Mouse (Mus musculus): ENCODE data around the gene Plxnc1. TPM values are rescaled to one million over a fixed set of nuclear protein-coding genes. Genes with fewer than 3 reads are reported as not detected.

Gene Plxnc1
- polyA plus RNA-seq, 1 experiment from 2014 or later = 3.9 TPM

DNA sequence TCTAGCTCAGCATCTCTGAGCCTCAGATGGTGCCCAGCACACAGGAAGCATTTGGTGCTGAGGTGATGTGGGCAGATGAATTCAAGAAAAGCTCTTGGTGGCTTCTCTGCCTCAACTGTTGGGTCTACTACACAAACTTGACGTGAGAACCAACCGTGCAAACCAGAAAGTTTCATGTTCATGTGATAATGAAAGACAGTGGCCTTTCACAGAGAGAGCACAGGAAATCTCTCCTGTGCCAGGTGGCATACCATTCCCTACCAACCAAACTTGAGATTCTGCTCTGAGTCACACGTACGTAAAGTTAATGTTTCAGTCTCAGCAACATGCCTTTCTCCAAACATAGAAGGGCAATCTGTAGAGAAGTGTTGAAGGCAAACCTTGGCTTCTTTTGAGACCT, 83.8 kb downstream of the Plxnc1 start:
- Histone ChIP-seq H3K27me3 (ENCODE audit: control insufficient read depth, insufficient read depth, low read length) (no peaks in the 10 kb centered on the region), H3K27ac (ENCODE audit: low read depth, low read length) (no peak overlapping the region), H3K4me1 (ENCODE audit: control insufficient read depth, insufficient read depth, low read length) (no peaks in the 10 kb centered on the region), H3K9ac (ENCODE audit: low read depth, low read length) (no peak overlapping the region), H3K36me3 (ENCODE audit: control insufficient read depth, insufficient read depth, low read length) (no peaks in the 10 kb centered on the region), H3K9me3 (ENCODE audit: control insufficient read depth, low read length) (no peaks in the 10 kb centered on the region), H3K4me3 (ENCODE audit: low read length) (no peak overlapping the region), H3K4me2 (replicated peaks; ENCODE audit: low read depth, low read length) (no peak overlapping the region)
- ATAC-seq (ENCODE audit: low FRiP score, low TSS enrichment) = no peak
- WGBS = 92% methylated on average over 4 of the region's 4 CpGs

DNA sequence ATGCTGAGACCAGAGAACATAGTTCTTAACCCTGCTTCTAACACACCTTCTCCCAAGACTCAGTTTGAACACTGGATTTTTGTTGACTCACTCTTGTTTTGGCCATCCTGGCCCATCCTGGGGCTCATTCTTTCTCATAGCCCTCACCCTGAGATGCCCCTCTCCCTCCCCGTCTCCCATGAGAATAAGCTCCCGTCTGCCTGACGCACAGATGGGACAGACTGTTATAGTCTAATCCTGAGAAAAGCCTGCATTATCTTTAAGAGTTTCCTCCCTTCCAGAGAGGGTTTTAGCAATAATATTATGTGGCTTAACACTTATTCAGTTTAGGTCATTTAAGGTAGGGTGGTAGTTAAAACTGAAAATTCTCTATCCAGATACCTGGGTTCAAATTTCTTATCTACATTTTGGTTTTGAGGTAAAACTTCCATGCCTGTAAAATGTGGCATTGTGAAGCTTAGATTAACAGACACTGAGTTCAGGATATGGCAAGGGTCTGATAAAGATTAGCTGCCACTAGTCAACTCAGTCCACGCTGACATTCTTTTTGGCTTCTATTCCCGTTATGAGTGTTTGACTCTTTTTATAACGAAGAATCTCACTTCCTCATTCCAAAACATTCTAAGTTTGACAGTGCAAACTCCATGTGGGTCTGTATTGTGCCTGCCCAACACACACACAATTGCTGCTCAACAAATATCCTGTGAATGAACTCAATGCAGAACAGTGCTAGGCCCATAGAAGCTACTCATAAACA, 86.2 kb downstream of the Plxnc1 start:
- H3K36me3 ChIP-seq (ENCODE audit: control insufficient read depth, insufficient read depth, low read length) = no peaks in the 10 kb centered on the region
- no peak overlapping the region for H3K4me2 ChIP-seq (replicated peaks; ENCODE audit: low read depth, low read length)
- H3K4me1 ChIP-seq (ENCODE audit: control insufficient read depth, insufficient read depth, low read length) = no peaks in the 10 kb centered on the region
- no peak overlapping the region for H3K27ac ChIP-seq (ENCODE audit: low read depth, low read length)
- H3K4me3 ChIP-seq (ENCODE audit: low read length) = no peak overlapping the region
- WGBS = 88% methylated on average over 6 of the region's 6 CpGs
- no peaks in the 10 kb centered on the region for H3K27me3 ChIP-seq (ENCODE audit: control insufficient read depth, insufficient read depth, low read length)
- no peak overlapping the region for H3K9ac ChIP-seq (ENCODE audit: low read depth, low read length)
- H3K9me3 ChIP-seq (ENCODE audit: control insufficient read depth, low read length) = no peaks in the 10 kb centered on the region
- ATAC-seq (ENCODE audit: low FRiP score, low TSS enrichment) = no peak

DNA sequence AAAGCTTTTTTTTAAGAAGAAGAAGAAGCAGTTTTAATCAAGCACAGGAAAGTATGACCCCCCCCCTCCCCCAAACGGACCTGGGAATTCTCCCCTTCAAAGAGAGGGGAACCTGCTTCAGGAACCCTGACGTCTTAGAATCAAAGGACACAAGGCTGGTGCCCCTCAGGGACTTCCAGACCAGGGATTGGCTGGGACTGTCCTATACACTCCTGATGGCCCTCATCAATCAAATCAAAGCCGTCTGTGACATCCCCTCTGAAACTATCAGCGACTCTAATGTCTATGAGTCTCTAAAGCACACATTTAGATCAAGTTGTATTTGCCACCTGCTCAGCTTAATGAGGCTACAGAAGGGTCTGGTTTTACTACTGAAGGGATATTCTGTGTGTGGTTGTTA, 94.1 kb downstream of the Plxnc1 start:
- H3K9me3 ChIP-seq (ENCODE audit: control insufficient read depth, low read length) = no peaks in the 10 kb centered on the region
- 23% methylated on average over 4 of the region's 4 CpGs for WGBS

DNA sequence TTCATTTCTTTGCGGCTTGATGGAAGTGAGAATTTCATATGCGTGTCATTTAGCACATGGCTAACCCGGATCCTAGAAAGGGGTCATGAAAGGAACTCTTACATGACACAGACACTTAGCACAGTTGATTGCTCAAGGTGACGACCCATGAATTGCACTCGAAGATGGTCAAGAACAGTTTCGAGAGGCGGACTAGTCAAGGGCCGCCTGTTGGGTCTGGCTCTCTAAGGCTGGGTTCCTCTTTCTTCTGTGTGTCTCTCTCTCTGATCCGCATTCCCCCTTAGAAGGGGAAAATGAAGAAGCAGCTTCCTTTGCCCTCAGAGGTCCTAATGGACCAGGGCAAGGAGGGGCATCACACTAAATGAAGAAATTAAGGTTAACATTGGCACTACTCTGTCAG, 94.7 kb downstream of the Plxnc1 start:
- 78% methylated on average over 9 of the region's 9 CpGs for WGBS
- ATAC-seq (ENCODE audit: low FRiP score, low TSS enrichment) = no peak
- no peaks in the 10 kb centered on the region for H3K9me3 ChIP-seq (ENCODE audit: control insufficient read depth, low read length)
- H3K36me3 ChIP-seq (ENCODE audit: control insufficient read depth, insufficient read depth, low read length) = no peaks in the 10 kb centered on the region
- no peak overlapping the region for H3K9ac ChIP-seq (ENCODE audit: low read depth, low read length)
- no peaks in the 10 kb centered on the region for H3K4me1 ChIP-seq (ENCODE audit: control insufficient read depth, insufficient read depth, low read length)
- no peaks in the 10 kb centered on the region for H3K27me3 ChIP-seq (ENCODE audit: control insufficient read depth, insufficient read depth, low read length)
- H3K4me3 ChIP-seq (ENCODE audit: low read length) = no peak overlapping the region
- no peak overlapping the region for H3K4me2 ChIP-seq (replicated peaks; ENCODE audit: low read depth, low read length)
- no peak overlapping the region for H3K27ac ChIP-seq (ENCODE audit: low read depth, low read length)

More for the DNA sequence above, 94.1 kb downstream of the Plxnc1 start:
- no peak overlapping the region for H3K9ac ChIP-seq (ENCODE audit: low read depth, low read length)
- no peak overlapping the region for H3K4me3 ChIP-seq (ENCODE audit: low read length)
- no peaks in the 10 kb centered on the region for H3K36me3 ChIP-seq (ENCODE audit: control insufficient read depth, insufficient read depth, low read length)
- ATAC-seq (ENCODE audit: low FRiP score, low TSS enrichment) = no peak
- H3K27me3 ChIP-seq (ENCODE audit: control insufficient read depth, insufficient read depth, low read length) = no peaks in the 10 kb centered on the region
- H3K27ac ChIP-seq (ENCODE audit: low read depth, low read length) = no peak overlapping the region
- no peaks in the 10 kb centered on the region for H3K4me1 ChIP-seq (ENCODE audit: control insufficient read depth, insufficient read depth, low read length)
- H3K4me2 ChIP-seq (replicated peaks; ENCODE audit: low read depth, low read length) = no peak overlapping the region

DNA sequence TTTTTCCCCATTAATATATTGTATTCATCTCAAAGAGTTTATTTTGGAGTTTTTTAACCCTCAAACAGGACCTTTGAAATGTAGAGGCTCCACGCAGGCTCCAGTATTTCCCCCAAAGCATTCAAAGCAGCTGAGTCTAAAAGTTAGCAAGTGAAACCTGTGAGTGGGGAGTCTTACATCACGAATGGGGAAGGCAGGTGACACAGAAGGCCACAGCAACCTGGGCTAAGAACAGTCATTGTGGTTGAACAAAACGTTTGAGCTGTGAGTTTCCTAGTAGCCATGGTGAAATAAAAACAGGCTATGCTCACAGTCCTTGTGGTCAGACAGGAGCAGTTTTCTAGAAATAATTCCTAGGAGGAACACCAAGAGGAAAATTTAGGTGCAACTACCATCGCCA, 95.3 kb downstream of the Plxnc1 start:
- H3K9ac ChIP-seq (ENCODE audit: low read depth, low read length) = no peak overlapping the region
- H3K36me3 ChIP-seq (ENCODE audit: control insufficient read depth, insufficient read depth, low read length) = no peaks in the 10 kb centered on the region
- H3K4me3 ChIP-seq (ENCODE audit: low read length) = no peak overlapping the region
- no peaks in the 10 kb centered on the region for H3K4me1 ChIP-seq (ENCODE audit: control insufficient read depth, insufficient read depth, low read length)
- H3K4me2 ChIP-seq (replicated peaks; ENCODE audit: low read depth, low read length) = no peak overlapping the region
- H3K27me3 ChIP-seq (ENCODE audit: control insufficient read depth, insufficient read depth, low read length) = no peaks in the 10 kb centered on the region
- H3K9me3 ChIP-seq (ENCODE audit: control insufficient read depth, low read length) = no peaks in the 10 kb centered on the region
- WGBS = 88% methylated on average over 4 of the region's 4 CpGs
- no peak for ATAC-seq (ENCODE audit: low FRiP score, low TSS enrichment)
- H3K27ac ChIP-seq (ENCODE audit: low read depth, low read length) = no peak overlapping the region

DNA sequence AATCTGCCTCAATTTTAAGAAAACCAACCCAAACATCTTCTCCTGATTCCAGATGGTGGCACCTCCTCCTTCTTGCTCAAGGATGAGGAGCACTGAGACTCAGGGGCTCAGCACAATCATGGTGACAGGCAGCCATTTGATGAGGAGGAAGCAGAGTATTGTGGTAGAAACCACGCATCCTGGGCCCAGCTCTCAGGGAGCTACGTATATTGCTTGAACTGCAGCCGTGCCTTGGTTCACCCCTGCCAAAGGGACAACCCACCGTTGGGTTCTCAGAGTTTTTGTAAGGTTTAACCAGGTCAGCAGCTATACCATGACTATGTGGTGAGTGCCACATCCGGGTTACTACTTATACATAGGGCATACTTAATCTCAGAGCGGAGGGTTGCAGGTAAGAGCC, 96.3 kb downstream of the Plxnc1 start:
- no peak for ATAC-seq (ENCODE audit: low FRiP score, low TSS enrichment)
- no peaks in the 10 kb centered on the region for H3K27me3 ChIP-seq (ENCODE audit: control insufficient read depth, insufficient read depth, low read length)
- no peak overlapping the region for H3K4me2 ChIP-seq (replicated peaks; ENCODE audit: low read depth, low read length)
- H3K9ac ChIP-seq (ENCODE audit: low read depth, low read length) = no peak overlapping the region
- no peak overlapping the region for H3K4me3 ChIP-seq (ENCODE audit: low read length)
- H3K4me1 ChIP-seq (ENCODE audit: control insufficient read depth, insufficient read depth, low read length) = no peaks in the 10 kb centered on the region
- H3K27ac ChIP-seq (ENCODE audit: low read depth, low read length) = no peak overlapping the region
- no peaks in the 10 kb centered on the region for H3K36me3 ChIP-seq (ENCODE audit: control insufficient read depth, insufficient read depth, low read length)
- no peaks in the 10 kb centered on the region for H3K9me3 ChIP-seq (ENCODE audit: control insufficient read depth, low read length)
- WGBS = 90% methylated on average over 6 of the region's 6 CpGs

DNA sequence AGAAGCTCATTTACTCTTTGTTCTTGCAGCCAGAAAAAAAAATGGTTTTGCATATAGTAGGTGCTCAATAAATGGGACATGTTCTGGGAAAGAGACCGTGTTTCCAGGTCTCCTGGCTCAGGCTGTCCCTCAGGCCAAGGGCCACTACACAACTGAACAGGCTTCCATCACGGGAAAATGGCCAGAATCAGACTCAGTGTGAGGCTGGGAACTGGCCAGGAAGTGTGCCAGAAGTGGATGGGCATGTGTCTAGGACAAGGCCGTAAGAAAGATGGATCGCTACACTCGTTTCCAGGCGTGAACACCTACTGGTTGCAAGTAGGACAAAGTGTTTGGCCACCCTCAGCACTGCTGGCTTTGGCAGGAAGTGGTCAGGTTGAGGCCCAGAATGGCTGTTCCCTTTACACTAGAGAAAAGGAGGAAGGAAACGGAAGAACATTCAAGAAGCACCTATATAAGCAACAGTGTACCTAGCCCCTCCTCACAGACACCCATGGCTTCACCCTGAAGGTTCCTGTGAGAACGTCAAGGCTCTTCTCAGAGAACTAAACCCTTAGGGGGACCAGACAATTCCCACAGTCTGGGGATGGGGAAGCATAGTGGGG, 98.0 kb downstream of the Plxnc1 start:
- Histone ChIP-seq H3K9me3 (ENCODE audit: control insufficient read depth, low read length) (no peaks in the 10 kb centered on the region), H3K9ac (ENCODE audit: low read depth, low read length) (no peak overlapping the region), H3K27me3 (ENCODE audit: control insufficient read depth, insufficient read depth, low read length) (no peaks in the 10 kb centered on the region), H3K4me2 (replicated peaks; ENCODE audit: low read depth, low read length) (no peak overlapping the region), H3K4me1 (ENCODE audit: control insufficient read depth, insufficient read depth, low read length) (no peaks in the 10 kb centered on the region), H3K36me3 (ENCODE audit: control insufficient read depth, insufficient read depth, low read length) (no peaks in the 10 kb centered on the region), H3K27ac (ENCODE audit: low read depth, low read length) (no peak overlapping the region), H3K4me3 (ENCODE audit: low read length) (no peak overlapping the region)
- no peak for ATAC-seq (ENCODE audit: low FRiP score, low TSS enrichment)
- 87% methylated on average over 8 of the region's 8 CpGs for WGBS

DNA sequence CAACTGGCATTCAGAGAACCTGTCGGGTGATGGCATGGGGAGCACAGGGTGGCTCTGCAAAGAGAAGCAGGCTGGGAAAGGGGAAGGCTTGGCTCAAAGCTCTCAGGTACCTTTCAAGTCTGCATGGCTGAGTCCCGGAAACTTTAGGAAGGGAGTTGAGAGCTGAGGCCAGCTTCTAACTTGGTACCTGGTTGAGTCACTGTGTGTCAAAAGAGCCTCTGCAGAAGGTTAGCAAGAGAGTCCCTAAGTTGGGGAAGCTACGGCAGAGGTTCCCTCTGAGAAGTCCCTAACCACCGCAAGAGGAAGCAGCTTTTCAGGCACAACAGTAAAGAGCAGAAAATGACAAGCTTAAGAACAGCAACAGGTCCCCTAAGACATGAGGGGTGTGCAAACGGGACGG, 99.9 kb downstream of the Plxnc1 start:
- no peaks in the 10 kb centered on the region for H3K27me3 ChIP-seq (ENCODE audit: control insufficient read depth, insufficient read depth, low read length)

DNA sequence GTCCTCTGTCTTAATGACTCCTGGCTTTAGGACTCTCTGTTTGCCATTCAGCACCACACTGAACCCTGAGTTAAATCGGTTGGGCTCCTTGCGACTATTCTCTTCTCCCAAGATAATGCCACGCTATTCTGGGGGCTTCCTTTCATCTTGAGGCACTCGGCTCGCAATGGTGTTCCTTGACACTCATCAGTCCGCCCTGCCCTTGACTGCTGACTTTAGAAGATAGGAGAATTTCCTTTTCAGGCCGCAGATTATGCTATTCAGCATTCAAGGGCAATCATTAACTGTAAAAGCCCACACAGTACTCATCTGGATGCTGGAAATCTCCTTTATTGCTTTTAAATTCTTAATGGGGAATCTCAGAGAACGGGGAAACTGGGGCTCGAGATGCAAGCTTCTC, 108.8 kb downstream of the Plxnc1 start:
- 80% methylated on average over 9 of the region's 9 CpGs for WGBS
- Histone ChIP-seq H3K9me3 (ENCODE audit: control insufficient read depth, low read length) (no peaks in the 10 kb centered on the region), H3K36me3 (ENCODE audit: control insufficient read depth, insufficient read depth, low read length) (no peaks in the 10 kb centered on the region), H3K27ac (ENCODE audit: low read depth, low read length) (no peak overlapping the region), H3K4me3 (ENCODE audit: low read length) (no peak overlapping the region), H3K9ac (ENCODE audit: low read depth, low read length) (no peak overlapping the region), H3K4me1 (ENCODE audit: control insufficient read depth, insufficient read depth, low read length) (no peaks in the 10 kb centered on the region), H3K27me3 (ENCODE audit: control insufficient read depth, insufficient read depth, low read length) (no peaks in the 10 kb centered on the region), H3K4me2 (replicated peaks; ENCODE audit: low read depth, low read length) (no peak overlapping the region)
- ATAC-seq (ENCODE audit: low FRiP score, low TSS enrichment) = no peak

More for the DNA sequence above, 99.9 kb downstream of the Plxnc1 start:
- no peaks in the 10 kb centered on the region for H3K4me1 ChIP-seq (ENCODE audit: control insufficient read depth, insufficient read depth, low read length)
- ATAC-seq (ENCODE audit: low FRiP score, low TSS enrichment) = no peak
- no peak overlapping the region for H3K9ac ChIP-seq (ENCODE audit: low read depth, low read length)
- H3K36me3 ChIP-seq (ENCODE audit: control insufficient read depth, insufficient read depth, low read length) = no peaks in the 10 kb centered on the region
- 86% methylated on average over 6 of the region's 6 CpGs for WGBS
- no peak overlapping the region for H3K27ac ChIP-seq (ENCODE audit: low read depth, low read length)
- H3K4me2 ChIP-seq (replicated peaks; ENCODE audit: low read depth, low read length) = no peak overlapping the region
- no peak overlapping the region for H3K4me3 ChIP-seq (ENCODE audit: low read length)
- no peaks in the 10 kb centered on the region for H3K9me3 ChIP-seq (ENCODE audit: control insufficient read depth, low read length)

All from kidney, embryonic 14.5 days (tissue).